Mouse (Mus musculus): ENCODE measurements around the gene Prkn.

- TF ChIP-seq CTCF (IDR thresholded peaks at IDR 0.05; ENCODE audit: low read depth, low read length) (no peak), POLR2AphosphoS5 (IDR thresholded peaks at IDR 0.05; ENCODE audit: insufficient replicate concordance, low read depth, low read length) (no peak), GATA1 (IDR thresholded peaks at IDR 0.05; ENCODE audit: borderline replicate concordance, low read length) (no peak)
These were observed 395.1 kb downstream of the Prkn start for GRCm38 (mm10) chr17:11235273-11235672.

Measured in G1E (cell line).